Mouse (Mus musculus): ENCODE measurements around the gene Cux2.

DNA sequence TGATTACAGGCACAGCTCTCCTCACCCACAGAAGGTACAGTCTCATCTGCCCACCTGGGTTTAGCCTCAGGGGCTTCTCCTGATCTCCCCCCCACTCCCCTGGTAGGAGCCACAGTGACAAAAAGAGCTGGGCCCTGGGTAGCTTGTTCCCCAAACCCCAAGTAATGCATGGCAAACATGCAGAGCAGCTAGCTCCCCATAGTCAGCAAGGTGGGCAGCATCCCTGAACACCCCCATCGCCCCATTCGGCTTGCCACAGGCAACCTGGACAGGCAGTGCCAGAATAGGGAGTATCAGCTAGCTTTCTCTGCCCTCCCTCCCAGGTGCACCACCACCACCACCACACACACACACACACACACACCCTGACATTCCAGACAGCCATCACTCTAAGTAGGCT, 216.7 kb downstream of the Cux2 start:
- TF ChIP-seq CTCF (IDR thresholded peaks at IDR 0.05; ENCODE audit: extremely low read depth, insufficient read depth, insufficient read length, insufficient replicate concordance) (no peak), POLR2A (IDR thresholded peaks at IDR 0.05; ENCODE audit: low read depth, low read length) (no peak)

Measured in spleen, adult 2 months (tissue).